Mouse (Mus musculus) macrophage (primary cell): ENCODE measurements around the gene Letmd1. TPM values are rescaled to one million over a fixed set of nuclear protein-coding genes. Genes with fewer than 3 reads are reported as not detected.

Source experiments
- H3K27ac ChIP-seq: fragments of 350-480 bp; formaldehyde crosslinking; 2 replicates; pipeline ENCODE4 v1.9.0; 2021
- H3K36me3 ChIP-seq: fragments of 350-480 bp; formaldehyde crosslinking; 2 replicates; pipeline ENCODE4 v1.9.0; 2021; ENCODE audit errors: inconsistent target
- H3K4me3 ChIP-seq: fragments of 350-480 bp; formaldehyde crosslinking; 2 replicates; pipeline ENCODE4 v1.9.0; 2021; ENCODE audit errors: inconsistent target
- H3K79me2 ChIP-seq: fragments of 350-480 bp; formaldehyde crosslinking; 2 replicates; pipeline ENCODE4 v1.9.0; 2021; ENCODE audit errors: inconsistent target
- WGBS: methylation state at CpG from one replicate; pipeline ENCODE4 v1.1.7; 2026; ENCODE audit warnings: inconsistent platforms; ENCODE audit not compliant: missing documents; 5-methylcytosine and 5-hydroxymethylcytosine counted together
- polyA plus RNA-seq: library from polyadenylated mRNA; stranded (reverse); fragments of 250-400 nt; gene quantifications from 3 replicates; pipeline ENCODE4 v1.2.4, GENCODE M21; 2018; ENCODE audit warnings: inconsistent platforms

The Letmd1 gene
- polyA plus RNA-seq, 1 experiment from 2014 or later, result 34.8 TPM

DNA sequence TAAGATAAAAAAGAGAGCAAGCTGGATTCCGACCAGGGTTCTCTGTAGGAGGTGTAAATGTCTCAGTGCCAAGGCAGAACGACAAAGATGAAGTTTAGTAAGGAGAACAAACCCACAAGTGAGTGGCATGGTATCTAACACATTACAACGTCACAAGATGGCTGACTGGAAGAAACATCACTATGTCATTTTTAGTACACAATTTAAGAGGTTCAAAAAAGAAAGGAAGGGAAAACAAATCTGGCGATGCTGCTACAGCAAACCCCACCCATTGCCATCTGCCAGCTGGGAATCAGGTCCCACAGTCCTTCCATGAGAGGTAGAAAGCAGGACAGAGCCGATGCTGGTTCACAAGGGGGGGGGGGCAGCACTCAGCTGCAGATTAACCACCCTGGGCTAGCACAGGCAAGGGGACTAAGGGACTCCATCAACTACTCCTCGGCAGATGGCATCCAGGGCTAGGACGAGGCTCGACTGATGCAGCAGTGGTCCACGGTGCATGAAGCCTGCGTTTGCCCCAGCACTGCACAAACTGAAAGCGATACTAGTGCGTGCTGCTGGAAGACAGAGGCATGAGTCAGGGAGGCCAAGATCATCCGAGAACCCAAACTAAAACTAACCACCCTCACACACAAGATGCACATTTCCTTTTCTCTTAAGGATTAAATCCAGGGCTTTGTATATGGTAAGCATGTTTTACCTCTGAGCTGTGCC, 39.8 kb downstream of the Letmd1 start:
- Histone ChIP-seq H3K79me2 (no peaks in the 10 kb centered on the region), H3K36me3 (peaks cover 17% of the 10 kb centered on the region; the same call in 1 of the 2 replicates), H3K4me3 (no peak overlapping the region), H3K27ac (no peak overlapping the region)
- WGBS, result 96% methylated on average over 10 of the region's 13 CpGs

DNA sequence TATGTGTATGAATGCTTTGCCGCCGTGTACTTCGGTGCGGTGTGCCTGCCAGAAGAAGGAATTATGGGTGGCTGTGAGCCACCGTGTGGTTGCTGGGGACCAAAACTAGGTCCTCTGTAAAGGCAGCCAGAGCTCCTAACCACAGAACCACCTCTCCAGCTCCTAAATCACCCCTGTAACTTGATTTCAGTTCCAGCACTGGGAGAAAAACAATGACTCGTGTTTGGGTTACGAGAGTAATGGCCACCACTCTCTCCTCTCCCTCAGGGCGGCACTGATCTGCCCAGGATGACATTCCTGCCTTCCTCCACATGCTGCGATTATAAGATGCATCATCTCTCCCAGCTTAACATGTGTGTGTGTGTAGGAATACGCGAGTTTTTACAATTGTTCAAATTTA, 41.2 kb downstream of the Letmd1 start:
- Histone ChIP-seq H3K36me3 (peaks cover 17% of the 10 kb centered on the region; the same call in 1 of the 2 replicates), H3K4me3 (no peak overlapping the region), H3K27ac (no peak overlapping the region), H3K79me2 (no peaks in the 10 kb centered on the region)
- WGBS, result 87% methylated on average over 11 of the region's 11 CpGs

DNA sequence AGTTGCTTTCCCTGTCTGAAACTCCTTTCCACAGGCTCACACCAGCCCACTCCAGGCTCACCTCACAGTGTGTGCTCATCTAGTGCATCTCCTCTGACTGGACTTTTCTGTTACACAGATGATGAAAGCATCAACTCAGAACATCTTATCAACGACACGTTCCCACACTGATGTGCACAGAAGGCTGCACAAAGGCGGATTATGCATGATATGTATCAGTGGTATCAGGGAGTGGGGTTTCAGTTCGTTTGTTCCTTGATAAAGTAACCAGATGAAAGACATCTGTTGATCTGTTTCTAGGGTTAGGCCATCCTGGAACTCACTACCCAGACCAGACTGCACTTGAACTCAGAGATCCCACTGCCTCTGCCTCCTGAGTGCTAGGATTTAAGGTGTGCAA, 44.6 kb downstream of the Letmd1 start:
- no peak overlapping the region for H3K27ac ChIP-seq
- H3K79me2 ChIP-seq, result no peaks in the 10 kb centered on the region
- H3K4me3 ChIP-seq, result no peak overlapping the region
- H3K36me3 ChIP-seq, result peaks cover 23% of the 10 kb centered on the region; the same call in 1 of the 2 replicates
- 100% methylated on average over 4 of the region's 4 CpGs for WGBS

DNA sequence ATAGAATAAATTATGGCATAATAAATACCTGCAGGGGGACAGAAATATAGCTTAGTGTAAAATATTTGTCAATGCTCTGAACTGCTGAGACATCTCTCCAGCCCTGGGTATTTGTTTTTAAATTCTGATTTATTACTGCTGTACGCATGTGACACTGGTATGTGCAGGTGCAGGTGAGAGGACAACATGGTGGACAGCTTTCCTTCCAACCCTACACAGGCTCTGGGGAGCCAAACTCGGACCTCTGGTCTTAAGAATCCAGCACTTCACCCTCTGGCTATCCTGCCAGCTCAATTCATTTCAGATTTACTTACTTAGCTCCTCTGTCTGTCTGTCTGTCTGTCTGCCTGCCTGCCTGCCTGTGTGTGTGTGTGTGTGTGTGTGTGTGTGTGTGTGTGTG, 46.3 kb downstream of the Letmd1 start:
- peaks cover 25% of the 10 kb centered on the region; the same call in 1 of the 2 replicates for H3K36me3 ChIP-seq
- WGBS, result 91% methylated on average over 2 of the region's 2 CpGs
- H3K79me2 ChIP-seq, result no peaks in the 10 kb centered on the region
- H3K27ac ChIP-seq, result no peak overlapping the region
- no peak overlapping the region for H3K4me3 ChIP-seq

DNA sequence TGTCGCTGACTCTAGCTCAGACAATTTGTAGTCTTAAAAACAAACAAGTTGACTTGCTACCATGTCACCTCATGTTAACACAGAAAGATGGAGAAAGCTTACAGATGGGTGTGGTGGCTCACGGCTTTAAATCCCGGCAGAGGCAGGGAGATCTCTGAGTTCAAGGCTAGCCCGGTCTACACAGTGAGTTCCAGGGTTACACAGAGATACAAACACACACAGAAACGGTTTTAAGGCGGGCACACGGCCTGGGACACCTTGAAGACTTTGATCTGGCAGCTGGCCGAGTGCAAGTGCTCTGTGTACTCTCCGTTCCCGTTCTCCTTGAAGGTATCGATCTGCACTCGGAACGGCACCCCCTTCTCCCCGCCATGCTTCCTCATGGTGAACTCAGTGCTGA, 51.5 kb downstream of the Letmd1 start:
- Histone ChIP-seq H3K27ac (no peak overlapping the region), H3K36me3 (peaks cover 7% of the 10 kb centered on the region; the same call in 1 of the 2 replicates), H3K79me2 (no peaks in the 10 kb centered on the region), H3K4me3 (no peak overlapping the region)
- WGBS, result 90% methylated on average over 13 of the region's 14 CpGs

DNA sequence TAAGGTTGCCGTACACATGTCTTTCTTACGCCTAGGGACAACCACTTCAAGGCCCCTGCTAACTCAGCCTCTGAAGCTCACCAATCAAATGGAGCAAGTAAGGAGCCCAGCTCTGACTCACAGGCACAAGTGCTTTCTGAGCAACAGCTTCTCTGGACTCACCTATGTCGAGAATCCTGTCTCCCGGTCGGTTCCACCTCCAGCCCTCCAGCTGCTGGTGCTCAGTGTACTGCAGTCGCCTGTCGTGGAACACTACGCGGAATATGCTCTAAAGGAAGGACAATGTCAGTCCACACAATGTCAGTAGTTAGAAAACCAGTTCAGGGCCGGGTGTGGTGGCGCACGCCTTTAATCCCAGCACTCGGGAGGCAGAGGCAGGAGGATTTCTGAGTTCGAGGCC, 56.6 kb downstream of the Letmd1 start:
- 89% methylated on average over 13 of the region's 14 CpGs for WGBS
- Histone ChIP-seq H3K36me3 (no peaks in the 10 kb centered on the region), H3K27ac (no peak overlapping the region), H3K4me3 (no peak overlapping the region), H3K79me2 (no peaks in the 10 kb centered on the region)

DNA sequence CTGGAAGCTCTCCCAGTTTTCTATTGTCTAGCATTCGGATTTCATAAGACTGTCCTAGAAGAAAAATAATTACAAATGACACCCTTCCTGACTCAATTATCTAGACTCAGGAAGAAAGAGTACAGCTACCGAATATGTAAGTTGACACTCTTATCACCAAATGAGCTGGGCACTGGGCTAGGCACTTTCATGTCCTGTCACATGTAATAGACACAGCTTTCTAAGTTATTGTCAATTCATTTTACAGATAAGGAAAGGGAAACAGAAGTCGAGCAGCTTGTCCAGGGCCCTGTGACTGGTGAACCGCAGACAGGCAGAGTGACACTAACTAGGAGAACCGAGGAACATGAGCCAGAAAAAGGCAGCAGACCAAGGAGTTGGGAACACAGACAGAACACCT, 59.1 kb downstream of the Letmd1 start:
- WGBS, result 91% methylated on average over 5 of the region's 5 CpGs
- Histone ChIP-seq H3K4me3 (no peak overlapping the region), H3K36me3 (no peaks in the 10 kb centered on the region), H3K27ac (no peak overlapping the region), H3K79me2 (no peaks in the 10 kb centered on the region)

Other genes with a start within 250 kb of the Letmd1 start
- gene Atf1, start 241.2 kb upstream of the Letmd1 start, polyA plus RNA-seq, result 34.5 to 58.1 TPM (median 47.7 TPM) in 3 replicates
- gene Tmprss12, start 188.2 kb upstream of the Letmd1 start, polyA plus RNA-seq, result not detected in 3 replicates
- 33.7 to 43.2 TPM (median 39.2 TPM) in 3 replicates for gene Mettl7a1, start 164.9 kb upstream of the Letmd1 start, polyA plus RNA-seq
- not detected in 3 replicates for gene Mettl7a3, start 134.1 kb upstream of the Letmd1 start, polyA plus RNA-seq
- not detected in 3 replicates for gene Methig1, start 115.9 kb upstream of the Letmd1 start, polyA plus RNA-seq
- not detected in 3 replicates for gene Mettl7a2, start 115.8 kb upstream of the Letmd1 start, polyA plus RNA-seq
- gene Higd1c, start 104.5 kb upstream of the Letmd1 start, polyA plus RNA-seq, result not detected in 3 replicates
- not detected in 3 replicates for gene Gm5475, start 46.9 kb upstream of the Letmd1 start, polyA plus RNA-seq
- 39.5 to 63.4 TPM (median 40.8 TPM) in 3 replicates for gene Slc11a2, start 44.0 kb upstream of the Letmd1 start, polyA plus RNA-seq
- 1.7 to 2.1 TPM (median 1.8 TPM) in 3 replicates for gene Csrnp2, start 26.5 kb downstream of the Letmd1 start, polyA plus RNA-seq
- gene Tfcp2, start 83.0 kb downstream of the Letmd1 start, polyA plus RNA-seq, result 5.4 to 10.9 TPM (median 6.5 TPM) in 3 replicates
- gene Pou6f1, start 131.0 kb downstream of the Letmd1 start, polyA plus RNA-seq, result 7.6 to 14.6 TPM (median 11.4 TPM) in 3 replicates
- 368 to 447 TPM (median 386 TPM) in 3 replicates for gene Dazap2, start 146.3 kb downstream of the Letmd1 start, polyA plus RNA-seq
- 54.7 to 86.5 TPM (median 73.9 TPM) in 3 replicates for gene Smagp, start 167.9 kb downstream of the Letmd1 start, polyA plus RNA-seq
- 51.1 to 71.1 TPM (median 65.5 TPM) in 3 replicates for gene Bin2, start 200.5 kb downstream of the Letmd1 start, polyA plus RNA-seq
- gene Cela1, start 218.9 kb downstream of the Letmd1 start, polyA plus RNA-seq, result 19.3 to 52.8 TPM (median 22.6 TPM) in 3 replicates